Mouse (Mus musculus) forebrain, embryonic 13.5 days (tissue): ENCODE measurements around the gene Rap1gds1. TPM values are rescaled to one million over a fixed set of nuclear protein-coding genes. Genes with fewer than 3 reads are reported as not detected.
A peak's percentile ranks its signal among the peaks of the same experiment; 100 is the strongest.

Source experiments
- ATAC-seq: fragments of 200-750 bp; cut with Nextera tagmentation; 2 replicates; pipeline ENCODE4 v1.8.0; 2017
- H3K27ac ChIP-seq: fragments of 300-500 bp; sonication (generic); 2 replicates; pipeline ENCODE4 v1.5.1; 2015; ENCODE audit warnings: inconsistent platforms, mild to moderate bottlenecking, moderate library complexity
- H3K27me3 ChIP-seq: fragments of 300-500 bp; sonication (generic); 2 replicates; pipeline ENCODE4 v1.6.1; 2015; ENCODE audit warnings: mild to moderate bottlenecking, inconsistent platforms
- H3K36me3 ChIP-seq: fragments of 300-500 bp; sonication (generic); 2 replicates; pipeline ENCODE4 v1.6.1; 2015; ENCODE audit warnings: mild to moderate bottlenecking, inconsistent platforms; ENCODE audit not compliant: poor library complexity, severe bottlenecking
- H3K4me1 ChIP-seq: fragments of 300-500 bp; sonication (generic); 2 replicates; pipeline ENCODE4 v1.6.1; 2015; ENCODE audit warnings: inconsistent platforms
- H3K4me2 ChIP-seq: fragments of 300-500 bp; sonication (generic); 2 replicates; pipeline ENCODE4 v1.6.1; 2015; ENCODE audit warnings: inconsistent platforms, mild to moderate bottlenecking, moderate library complexity
- H3K4me3 ChIP-seq: fragments of 300-500 bp; sonication (generic); 2 replicates; pipeline ENCODE4 v1.5.1; 2015; ENCODE audit warnings: mild to moderate bottlenecking, inconsistent platforms
- H3K9ac ChIP-seq: fragments of 300-500 bp; sonication (generic); 2 replicates; pipeline ENCODE4 v1.6.1; 2015; ENCODE audit warnings: mild to moderate bottlenecking, inconsistent platforms
- H3K9me3 ChIP-seq: fragments of 300-500 bp; sonication (generic); replicated peaks from 2 replicates; pipeline ENCODE4 v1.6.1; 2016; ENCODE audit warnings: inconsistent platforms
- WGBS: fragments of 180-500 bp; shearing (Covaris S2); methylation state at CpG from one replicate; pipeline ENCODE4 v1.1.7; 2015; 5-methylcytosine and 5-hydroxymethylcytosine counted together
- polyA plus RNA-seq: library from polyadenylated mRNA; unstranded; fragments of >200 nt; fragmentation: Nextera tagmentation; extraction: Ambion mirVana; gene quantifications from 2 replicates; pipeline ENCODE4 v1.2.1, GENCODE M21; 2015

Gene Rap1gds1
- polyA plus RNA-seq, 1 experiment from 2014 or later: 44.8 TPM

DNA sequence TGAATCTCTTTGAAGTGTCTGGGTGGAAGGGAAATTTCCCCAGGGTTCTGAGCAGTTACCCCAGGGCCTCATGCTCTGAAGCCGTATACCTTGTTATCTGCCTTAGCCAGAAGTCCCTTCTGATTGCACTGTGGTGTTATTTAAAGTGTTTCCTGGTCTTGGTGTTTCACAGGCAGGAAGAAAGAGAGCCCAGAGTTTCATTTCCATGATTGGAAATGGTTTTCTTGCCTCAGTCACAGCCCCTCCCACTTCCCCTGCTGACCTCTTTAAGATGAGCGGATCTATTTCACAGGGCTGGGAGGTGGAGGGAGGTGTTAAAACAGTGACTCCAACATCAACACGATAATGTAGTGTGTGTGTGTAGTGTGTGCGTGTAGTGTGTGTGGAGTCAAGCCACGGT is 181.5 kb downstream of the Rap1gds1 start:
- WGBS: 32% methylated on average over 5 of the region's 5 CpGs
- Histone ChIP-seq H3K9me3 (no peaks in the 10 kb centered on the region), H3K27ac (no peak overlapping the region), H3K27me3 (no peaks in the 10 kb centered on the region), H3K36me3 (peaks cover 27% of the 10 kb centered on the region), H3K9ac (no peak overlapping the region), H3K4me2 (no peak overlapping the region), H3K4me1 (peaks cover 22% of the 10 kb centered on the region), H3K4me3 (no peak overlapping the region)
- ATAC-seq: no peak

DNA sequence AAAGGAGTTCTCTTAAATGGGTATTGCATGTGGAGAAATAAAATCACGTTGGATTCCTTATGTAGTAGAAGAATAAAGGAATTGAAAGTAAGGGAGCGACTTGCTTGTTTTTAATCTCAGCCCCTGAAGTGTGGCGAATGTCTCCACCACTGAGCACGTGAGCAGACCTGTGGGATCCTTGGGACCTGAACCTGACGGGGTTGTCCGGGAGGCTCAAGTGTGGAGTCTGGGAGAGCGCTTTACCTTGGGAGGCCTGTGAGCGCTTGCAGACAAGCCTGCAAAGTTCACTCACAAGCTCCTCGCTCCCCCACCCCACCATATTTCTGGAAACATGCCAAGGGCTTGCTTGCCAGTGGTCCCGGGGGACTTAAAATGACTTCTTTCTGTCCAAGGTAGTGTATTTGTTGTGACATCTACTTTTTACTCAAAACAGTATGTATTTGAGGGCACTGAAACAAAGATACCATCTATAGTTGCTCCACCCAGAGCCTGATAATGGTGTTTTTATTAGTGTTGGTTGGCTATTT is 185.2 kb downstream of the Rap1gds1 start:
- no peaks in the 10 kb centered on the region for H3K27me3 ChIP-seq
- peaks cover 4% of the 10 kb centered on the region; the same call in 1 of the 2 replicates for H3K36me3 ChIP-seq
- WGBS: 72% methylated on average over 10 of the region's 10 CpGs
- no peak overlapping the region for H3K4me2 ChIP-seq
- ATAC-seq: no peak
- H3K27ac ChIP-seq: no peak overlapping the region
- no peak overlapping the region for H3K4me3 ChIP-seq
- no peaks in the 10 kb centered on the region for H3K9me3 ChIP-seq
- H3K4me1 ChIP-seq: peaks cover 22% of the 10 kb centered on the region
- H3K9ac ChIP-seq: no peak overlapping the region

DNA sequence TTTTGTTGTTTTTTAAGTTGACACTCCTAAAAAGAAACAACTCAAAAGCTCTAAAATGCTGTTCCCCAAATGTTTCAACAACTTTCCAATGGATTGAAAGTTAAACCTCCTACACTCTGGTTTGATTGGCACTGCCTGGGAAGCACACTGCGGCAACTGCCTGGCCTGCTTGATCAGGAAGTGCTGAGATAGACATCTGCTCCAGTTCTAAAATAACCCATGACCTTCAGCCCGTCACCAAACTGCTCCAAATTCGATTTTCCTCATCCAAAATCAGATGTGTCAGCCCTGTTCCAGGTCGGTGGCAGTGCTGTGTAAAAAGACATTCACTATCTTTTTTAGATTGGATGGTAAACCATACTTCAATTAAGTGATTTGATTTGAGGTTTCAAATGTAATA is 185.8 kb downstream of the Rap1gds1 start:
- H3K27me3 ChIP-seq: no peaks in the 10 kb centered on the region
- H3K36me3 ChIP-seq: peaks cover 6% of the 10 kb centered on the region; the same call in 1 of the 2 replicates
- H3K4me2 ChIP-seq: no peak overlapping the region
- H3K9me3 ChIP-seq: no peaks in the 10 kb centered on the region
- H3K4me3 ChIP-seq: no peak overlapping the region
- no peak for ATAC-seq
- 80% methylated on average over 4 of the region's 4 CpGs for WGBS
- H3K9ac ChIP-seq: no peak overlapping the region
- no peak overlapping the region for H3K27ac ChIP-seq
- H3K4me1 ChIP-seq: peaks cover 19% of the 10 kb centered on the region

DNA sequence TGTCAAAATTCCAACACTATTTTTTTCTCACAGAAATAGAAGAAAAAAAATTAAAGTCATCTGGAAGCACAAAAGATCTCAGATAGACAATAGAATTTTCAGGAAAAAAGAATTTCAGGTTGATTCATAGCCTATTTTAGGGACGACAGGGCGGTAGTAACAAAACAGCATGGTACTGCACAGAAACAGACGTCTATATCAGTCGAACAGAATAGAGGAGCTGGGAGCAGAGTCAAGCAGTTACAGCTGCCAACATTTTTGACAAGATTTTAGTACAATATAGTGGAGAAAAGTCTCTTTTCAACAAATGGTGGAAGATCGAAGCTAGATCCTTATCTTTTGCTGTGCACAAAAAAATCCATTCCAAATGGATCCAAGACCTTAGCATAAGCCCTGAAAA is 188.9 kb downstream of the Rap1gds1 start:
- H3K9me3 ChIP-seq: no peaks in the 10 kb centered on the region
- WGBS: 88% methylated on average over 5 of the region's 5 CpGs
- no peak for ATAC-seq
- H3K27me3 ChIP-seq: no peaks in the 10 kb centered on the region
- peaks cover 17% of the 10 kb centered on the region for H3K4me1 ChIP-seq
- H3K27ac ChIP-seq: no peak overlapping the region
- peaks cover 6% of the 10 kb centered on the region; the same call in 1 of the 2 replicates for H3K36me3 ChIP-seq
- H3K4me3 ChIP-seq: no peak overlapping the region
- no peak overlapping the region for H3K4me2 ChIP-seq
- H3K9ac ChIP-seq: no peak overlapping the region

DNA sequence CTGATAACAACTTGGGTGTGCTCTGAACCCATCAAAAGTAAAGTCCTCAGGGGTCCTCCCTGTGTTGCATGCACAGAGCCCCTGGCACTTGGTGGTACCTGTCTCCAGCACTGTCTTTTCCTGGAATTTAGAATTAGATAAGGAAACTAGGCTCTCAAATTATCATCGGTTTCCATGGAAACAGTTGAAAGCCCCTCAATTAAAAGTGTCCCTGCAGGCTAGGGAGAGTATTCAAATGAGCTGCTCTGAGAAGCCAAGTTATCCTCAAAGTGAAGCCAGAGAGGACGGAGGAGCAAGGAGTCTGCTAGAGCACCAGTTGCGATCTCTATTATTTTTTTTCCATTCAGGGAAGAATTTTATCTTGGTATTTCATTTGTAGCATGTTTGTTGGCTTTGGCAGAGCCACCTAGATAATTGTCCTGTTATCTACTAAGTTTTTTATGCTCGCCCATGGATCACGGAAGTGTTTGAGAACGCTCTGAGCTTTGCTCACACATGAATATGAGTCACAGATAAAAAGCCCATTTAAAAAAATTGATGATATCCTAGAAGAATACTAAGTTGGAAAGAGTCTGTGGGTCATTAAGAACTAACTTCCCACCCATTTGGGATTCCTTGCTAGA is 193.2 kb downstream of the Rap1gds1 start:
- Histone ChIP-seq H3K4me3 (no peak overlapping the region), H3K27ac (no peak overlapping the region), H3K36me3 (peaks cover 16% of the 10 kb centered on the region), H3K4me1 (peaks cover 21% of the 10 kb centered on the region), H3K9me3 (no peaks in the 10 kb centered on the region), H3K27me3 (no peaks in the 10 kb centered on the region), H3K4me2 (no peak overlapping the region), H3K9ac (no peak overlapping the region)
- ATAC-seq: peak; percentile 57
- WGBS: 56% methylated on average over 6 of the region's 6 CpGs

DNA sequence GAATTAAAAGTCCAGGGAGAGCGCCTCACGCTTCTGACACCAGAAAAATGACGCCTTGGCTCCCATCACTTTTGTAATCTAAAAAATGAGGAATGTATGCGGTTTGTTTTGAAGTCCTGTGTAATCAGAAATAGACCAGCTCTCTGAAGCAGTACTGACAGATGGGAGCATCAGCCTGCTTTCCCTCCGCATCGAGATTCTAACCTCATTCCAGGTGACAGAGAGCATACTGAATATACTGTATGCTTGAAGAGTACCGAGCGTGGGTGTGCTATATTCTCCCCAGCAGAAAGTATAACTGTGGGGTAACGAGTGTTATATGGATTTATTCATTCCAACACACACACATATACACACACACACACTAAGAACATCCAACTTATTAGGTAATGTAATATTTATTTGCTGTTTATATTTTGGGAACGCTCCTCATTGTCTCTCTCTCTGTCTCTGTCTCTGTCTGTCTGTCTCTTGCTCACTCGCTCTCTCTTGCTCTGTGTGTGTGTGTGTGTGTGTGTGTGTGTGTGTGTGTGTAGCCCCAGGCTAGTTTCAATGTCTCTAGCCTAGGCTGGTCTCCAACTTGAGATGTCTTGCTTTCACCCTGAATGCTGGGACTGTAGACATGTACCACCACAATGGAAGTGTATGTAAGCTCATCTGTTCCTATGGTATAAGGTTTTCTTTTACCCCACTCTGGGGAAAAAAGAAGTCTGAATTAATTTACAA is 193.8 kb downstream of the Rap1gds1 start:
- no peaks in the 10 kb centered on the region for H3K9me3 ChIP-seq
- WGBS: 84% methylated on average over 11 of the region's 11 CpGs
- no peaks in the 10 kb centered on the region for H3K27me3 ChIP-seq
- peaks cover 16% of the 10 kb centered on the region; the same call in 1 of the 2 replicates for H3K36me3 ChIP-seq
- H3K4me1 ChIP-seq: peaks cover 26% of the 10 kb centered on the region
- H3K27ac ChIP-seq: no peak overlapping the region
- no peak; the same call in 1 of the 2 replicates for ATAC-seq
- no peak overlapping the region for H3K9ac ChIP-seq
- no peak overlapping the region for H3K4me2 ChIP-seq
- H3K4me3 ChIP-seq: no peak overlapping the region

DNA sequence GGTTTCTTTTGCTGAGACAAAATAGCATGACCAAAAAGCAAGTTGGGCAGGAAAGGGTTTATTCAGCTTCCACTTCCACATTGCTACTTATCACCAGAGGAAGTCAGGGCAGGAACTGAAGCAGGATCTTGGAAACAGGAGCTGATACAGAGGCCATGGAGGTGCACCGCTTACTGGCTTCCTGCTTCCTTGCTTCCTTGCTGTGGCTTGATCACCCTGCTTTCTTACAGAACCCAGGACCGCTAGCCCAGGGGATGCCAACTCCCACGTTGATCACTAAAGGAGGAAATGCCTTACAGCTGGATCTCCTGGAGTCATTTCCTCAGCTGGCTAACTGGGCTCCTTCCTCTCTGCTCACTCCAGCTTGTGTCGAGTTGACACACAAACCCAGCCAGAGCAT is 197.3 kb downstream of the Rap1gds1 start:
- Histone ChIP-seq H3K27ac (peak overlapping the region; percentile 11; the same call in 1 of the 2 replicates), H3K4me1 (peaks cover 26% of the 10 kb centered on the region), H3K9ac (no peak overlapping the region), H3K27me3 (no peaks in the 10 kb centered on the region), H3K4me3 (no peak overlapping the region), H3K36me3 (peaks cover 25% of the 10 kb centered on the region; the same call in 1 of the 2 replicates), H3K4me2 (no peak overlapping the region), H3K9me3 (no peaks in the 10 kb centered on the region)
- 88% methylated on average over 4 of the region's 4 CpGs for WGBS
- ATAC-seq: no peak

DNA sequence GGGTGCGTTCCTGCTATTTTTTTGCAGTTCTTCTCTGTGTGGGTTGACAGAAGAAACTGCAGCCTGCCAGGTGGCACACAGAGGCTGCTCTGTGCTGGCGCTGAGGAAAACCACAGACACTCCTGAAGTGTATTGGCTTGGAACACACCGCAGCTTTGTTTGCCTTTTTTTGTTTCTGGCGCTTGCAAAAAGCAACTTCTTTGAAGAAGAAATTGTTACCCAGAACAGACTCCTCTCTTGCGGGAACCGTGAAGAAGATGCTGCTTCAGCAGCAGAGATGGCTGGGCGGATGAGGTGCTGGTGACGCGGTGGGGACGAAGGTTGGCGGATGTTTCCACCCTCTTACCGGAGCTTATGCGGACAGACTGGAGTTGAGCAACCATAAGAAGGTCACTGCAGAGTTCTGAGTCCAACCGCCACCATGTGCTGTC is 198.1 kb downstream of the Rap1gds1 start:
- 83% methylated on average over 14 of the region's 14 CpGs for WGBS
- H3K9me3 ChIP-seq: no peaks in the 10 kb centered on the region
- no peak overlapping the region for H3K4me3 ChIP-seq
- H3K4me2 ChIP-seq: no peak overlapping the region
- H3K27ac ChIP-seq: peak overlapping the region; percentile 27; the same call in 1 of the 2 replicates
- H3K27me3 ChIP-seq: no peaks in the 10 kb centered on the region
- peaks cover 25% of the 10 kb centered on the region; the same call in 1 of the 2 replicates for H3K36me3 ChIP-seq
- H3K9ac ChIP-seq: no peak overlapping the region
- no peak for ATAC-seq
- peaks cover 23% of the 10 kb centered on the region for H3K4me1 ChIP-seq

DNA sequence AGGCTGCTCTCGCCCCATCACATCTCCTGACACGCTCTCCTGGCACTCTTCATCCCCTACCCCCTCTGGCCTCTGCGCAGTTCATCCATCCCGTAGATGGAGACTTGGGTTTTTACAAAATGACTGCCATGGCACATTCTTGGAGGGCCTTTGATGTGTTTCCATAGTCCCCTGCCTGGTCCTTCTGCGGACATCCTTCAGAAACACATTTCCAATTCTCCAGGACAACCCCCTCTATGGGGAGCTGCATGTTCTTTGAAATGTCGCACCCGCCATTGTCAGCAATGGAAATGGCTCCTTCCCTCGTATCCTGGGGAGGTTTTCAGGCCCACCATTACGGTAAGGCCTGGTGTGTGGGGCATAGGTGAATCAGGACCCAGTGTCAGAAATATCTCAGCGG is 198.6 kb downstream of the Rap1gds1 start:
- Histone ChIP-seq H3K4me2 (no peak overlapping the region), H3K4me3 (no peak overlapping the region), H3K36me3 (peaks cover 25% of the 10 kb centered on the region; the same call in 1 of the 2 replicates), H3K9ac (no peak overlapping the region), H3K4me1 (peaks cover 18% of the 10 kb centered on the region), H3K27ac (peak overlapping the region; percentile 27; the same call in 1 of the 2 replicates), H3K9me3 (no peaks in the 10 kb centered on the region), H3K27me3 (no peaks in the 10 kb centered on the region)
- WGBS: 86% methylated on average over 10 of the region's 10 CpGs
- ATAC-seq: no peak

DNA sequence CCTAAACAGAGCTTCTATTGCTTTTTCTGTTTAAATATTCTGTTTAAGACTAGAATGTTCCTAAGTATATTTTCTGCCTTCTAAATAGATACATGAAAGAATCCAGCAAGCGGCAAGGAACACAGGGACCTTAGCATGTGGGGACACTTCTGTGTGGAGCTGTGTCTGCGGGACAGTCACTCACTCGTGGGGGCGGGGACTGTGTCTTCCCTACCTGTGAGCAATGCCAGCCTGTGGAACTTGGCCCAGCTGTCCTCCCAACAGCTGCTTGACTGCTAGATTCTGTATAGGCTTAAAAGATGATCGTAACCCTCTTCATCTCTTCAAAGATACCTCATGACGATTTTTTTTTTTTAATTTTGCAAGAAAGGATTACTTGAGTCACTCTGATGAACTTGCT is 199.1 kb downstream of the Rap1gds1 start:
- Histone ChIP-seq H3K9ac (no peak overlapping the region), H3K4me1 (peaks cover 13% of the 10 kb centered on the region), H3K4me2 (no peak overlapping the region), H3K9me3 (no peaks in the 10 kb centered on the region), H3K27ac (no peak overlapping the region), H3K4me3 (no peak overlapping the region), H3K27me3 (no peaks in the 10 kb centered on the region), H3K36me3 (peaks cover 25% of the 10 kb centered on the region; the same call in 1 of the 2 replicates)
- no peak for ATAC-seq
- WGBS: 92% methylated on average over 6 of the region's 6 CpGs
